Mouse (Mus musculus) lung, embryonic 16.5 days (tissue): Measurements from ENCODE around the gene Copz2. TPM values are rescaled to one million over a fixed set of nuclear protein-coding genes. Genes with fewer than 3 reads are reported as not detected.
A peak's percentile ranks its signal among the peaks of the same experiment; 100 is the strongest.

ENCODE experiments used
- ATAC-seq: fragments of 200-750 bp; cut with Nextera tagmentation; 2 replicates; pipeline ENCODE4 v1.8.0; 2017; ENCODE audit warnings: low read depth, mild to moderate bottlenecking, moderate library complexity
- H3K27ac ChIP-seq: fragments of 300-500 bp; sonication (generic); 2 replicates; pipeline ENCODE4 v1.5.1; 2014; ENCODE audit warnings: mild to moderate bottlenecking, control low read depth, low read length
- H3K27me3 ChIP-seq: fragments of 300-500 bp; sonication (generic); 2 replicates; pipeline ENCODE4 v1.6.1; 2014; ENCODE audit warnings: low read depth, low read length, mixed read lengths; ENCODE audit not compliant: control insufficient read depth, insufficient read depth
- H3K36me3 ChIP-seq: fragments of 300-500 bp; sonication (generic); 2 replicates; pipeline ENCODE4 v1.6.1; 2014; ENCODE audit warnings: low read length; ENCODE audit not compliant: control insufficient read depth, insufficient read depth
- H3K4me1 ChIP-seq: fragments of 300-500 bp; sonication (generic); replicated peaks from 2 replicates; pipeline ENCODE4 v1.6.1; 2014; ENCODE audit warnings: low read length, mixed read lengths; ENCODE audit not compliant: control insufficient read depth, insufficient read depth
- H3K4me2 ChIP-seq: fragments of 300-500 bp; sonication (generic); 2 replicates; pipeline ENCODE4 v1.6.1; 2014; ENCODE audit warnings: low read depth, low read length, control low read depth
- H3K4me3 ChIP-seq: fragments of 300-500 bp; sonication (generic); 2 replicates; pipeline ENCODE4 v1.5.1; 2014; ENCODE audit warnings: mild to moderate bottlenecking, low read length, control low read depth
- H3K9ac ChIP-seq: fragments of 300-500 bp; sonication (generic); 2 replicates; pipeline ENCODE4 v1.6.1; 2014; ENCODE audit warnings: low read length, control low read depth
- H3K9me3 ChIP-seq: fragments of 300-500 bp; sonication (generic); 2 replicates; pipeline ENCODE4 v1.6.1; 2016; ENCODE audit warnings: low read length; ENCODE audit not compliant: control insufficient read depth
- WGBS: fragments of 180-500 bp; shearing (Covaris S2); extraction: QIAGEN DNeasy Blood & Tissue Kit; methylation state at CpG from one replicate; pipeline ENCODE4 v1.1.7; 2014; 5-methylcytosine and 5-hydroxymethylcytosine counted together
- microRNA counts: library from miRNA; unstranded; fragments of <30 nt; microRNA quantifications from one replicate; lab custom pipeline; 2016
- microRNA-seq: library from miRNA; unstranded; fragments of <30 nt; microRNA quantifications from one replicate; pipeline ENCODE4, GENCODE M21; 2016
- polyA plus RNA-seq: library from polyadenylated mRNA; unstranded; fragments of >200 nt; fragmentation: Nextera tagmentation; extraction: Ambion mirVana; gene quantifications from 2 replicates; pipeline ENCODE4 v1.2.1, GENCODE M21; 2015

The Copz2 gene
- polyA plus RNA-seq, 1 experiment from 2014 or later: 135 TPM

- WGBS: 35% methylated on average over 15 of the region's 15 CpGs
- Histone ChIP-seq H3K27ac (no peak overlapping the region), H3K9ac (no peak overlapping the region)
These were observed 56.9 kb downstream of the Copz2 start for GRCm38 (mm10) chr11:96906431-96907161.

GRCm38 (mm10) chr11:96908594-96908993 lies 58.9 kb downstream of the Copz2 start:
- Histone ChIP-seq H3K36me3 (peaks cover 10% of the 10 kb centered on the region), H3K27ac (no peak overlapping the region), H3K9ac (no peak overlapping the region), H3K27me3 (no peaks in the 10 kb centered on the region), H3K4me1 (peaks cover 6% of the 10 kb centered on the region), H3K9me3 (no peaks in the 10 kb centered on the region), H3K4me2 (no peak overlapping the region), H3K4me3 (no peak overlapping the region)
- WGBS: 86% methylated on average over 12 of the region's 12 CpGs
- ATAC-seq: no peak

More at GRCm38 (mm10) chr11:96906431-96907161, 56.9 kb downstream of the Copz2 start:
- H3K9me3 ChIP-seq: no peaks in the 10 kb centered on the region
- peaks cover 13% of the 10 kb centered on the region for H3K4me1 ChIP-seq
- no peak overlapping the region for H3K4me2 ChIP-seq
- ATAC-seq: 0 out of 2 replicates have a peak, but pooled peaks have one; percentile 19
- H3K36me3 ChIP-seq: peaks cover 10% of the 10 kb centered on the region
- no peaks in the 10 kb centered on the region for H3K27me3 ChIP-seq
- no peak overlapping the region for H3K4me3 ChIP-seq

GRCm38 (mm10) chr11:96910003-96910402 lies 60.3 kb downstream of the Copz2 start:
- Histone ChIP-seq H3K4me1 (peaks cover 8% of the 10 kb centered on the region), H3K36me3 (peaks cover 10% of the 10 kb centered on the region), H3K4me3 (no peak overlapping the region), H3K9ac (no peak overlapping the region), H3K27ac (no peak overlapping the region), H3K27me3 (no peaks in the 10 kb centered on the region), H3K9me3 (no peaks in the 10 kb centered on the region), H3K4me2 (no peak overlapping the region)
- peak; percentile 73 for ATAC-seq
- 27% methylated on average over 7 of the region's 7 CpGs for WGBS

MicroRNAs encoded within 50 kb of the gene (microRNA counts, 519-probe panel; counts per million panel counts)
- microRNA mmu-miR-152 (lab: Ali Mortazavi, UCI): 4,434 counts per million, percentile 90 among the panel's probes with 10 or more counts

Small RNA genes lying within 50 kb of the gene (microRNA-seq; reads per million reads assigned to microRNA genes)
- 189 reads per million, percentile 56 among the genes with 10 or more reads in this experiment for gene Mir152

Other genes with a start within 250 kb of the Copz2 start
- gene Snx11, start 72.3 kb upstream of the Copz2 start, polyA plus RNA-seq: 15.4 and 16.6 TPM in 2 replicates
- 100 and 102 TPM in 2 replicates for gene Cbx1, start 60.7 kb upstream of the Copz2 start, polyA plus RNA-seq
- 68.2 and 68.8 TPM in 2 replicates for gene Nfe2l1, start 19.9 kb upstream of the Copz2 start, polyA plus RNA-seq
- gene Cdk5rap3, start 66.6 kb downstream of the Copz2 start, polyA plus RNA-seq: 67.5 and 70.6 TPM in 2 replicates
- gene Prr15l, start 78.2 kb downstream of the Copz2 start, polyA plus RNA-seq: 50.5 and 60.2 TPM in 2 replicates
- gene Pnpo, start 94.1 kb downstream of the Copz2 start, polyA plus RNA-seq: 28.1 and 35.4 TPM in 2 replicates
- 18.5 and 22.2 TPM in 2 replicates for gene Sp2, start 133.1 kb downstream of the Copz2 start, polyA plus RNA-seq
- 0.59 and 0.62 TPM in 2 replicates for gene Sp6, start 163.5 kb downstream of the Copz2 start, polyA plus RNA-seq
- 29.7 and 32.9 TPM in 2 replicates for gene Scrn2, start 180.1 kb downstream of the Copz2 start, polyA plus RNA-seq
- gene Lrrc46, start 191.5 kb downstream of the Copz2 start, polyA plus RNA-seq: 8.7 and 11.3 TPM in 2 replicates
- 74.1 and 76.5 TPM in 2 replicates for gene Mrpl10, start 191.7 kb downstream of the Copz2 start, polyA plus RNA-seq
- gene Osbpl7, start 200.8 kb downstream of the Copz2 start, polyA plus RNA-seq: 12.4 and 14.3 TPM in 2 replicates